ENCODE assay signal across 8 mouse cellular contexts in genomic region chr9:45589867-45590266, GRCm38 (mm10).
DNase-seq lines count a peak whose midpoint lies in the region; ATAC-seq lines count a peak whose summit lies in the region.

No protein-coding gene starts in this region.

- no peaks in the 10 kb centered on the region for H3K36me3 ChIP-seq in kidney, embryonic 16.5 days (ENCODE audit: insufficient read depth, low read length)

- no peak overlapping the region for H3K4me3 ChIP-seq in kidney, embryonic 16.5 days (ENCODE audit: low read length)

- ATAC-seq in kidney, embryonic 16.5 days (ENCODE audit: low FRiP score, low TSS enrichment): no peak
- no peak for ATAC-seq in megakaryocyte-erythroid progenitor cell, adult 5-6 weeks (replicated peaks; ENCODE audit: low FRiP score, low TSS enrichment, poor library complexity, severe bottlenecking)

- H3K27ac ChIP-seq in kidney, embryonic 16.5 days (ENCODE audit: low read length): no peak overlapping the region

- 71% methylated on average over 3 of the region's 3 CpGs for WGBS in kidney, embryonic 16.5 days

- H3K9me3 ChIP-seq in kidney, embryonic 16.5 days (ENCODE audit: low read length): no peaks in the 10 kb centered on the region

- H3K27me3 ChIP-seq in kidney, embryonic 16.5 days (ENCODE audit: insufficient read depth, low read length): no peaks in the 10 kb centered on the region

- no peak overlapping the region for H3K4me2 ChIP-seq in kidney, embryonic 16.5 days (replicated peaks; ENCODE audit: low read depth, low read length)

- peak; percentile 72 for DNase-seq in kidney, adult 18-20 months
- peak; percentile 20 for DNase-seq in CD4-positive helper T cell, adult 2 months (ENCODE audit: low read depth, low spot score)
- DNase-seq in MN1 (ENCODE audit: low spot score): peak; percentile 50
- peak; percentile 75 to 81 for DNase-seq in cerebellum, postnatal 10 days
- DNase-seq in hindlimb bud, embryonic 11.5 days (ENCODE audit: extremely low spot score, low read depth, low spot score): peak; percentile 35
- DNase-seq in mesoderm, embryonic 11.5 days (ENCODE audit: low read depth, low spot score): peak; percentile 73

- H3K4me1 ChIP-seq in kidney, embryonic 16.5 days (ENCODE audit: insufficient read depth, low read length): no peaks in the 10 kb centered on the region

- no peak overlapping the region for H3K9ac ChIP-seq in kidney, embryonic 16.5 days (replicated peaks; ENCODE audit: low read length)

Comparison
In these comparisons a context has a peak if more than half of its experiments do, and no peak if none do; other contexts are left out.
1. DNase-seq: peak in every context shown above with its lines; median percentile 78 in cerebellum, postnatal 10 days; 73 in mesoderm, embryonic 11.5 days; 72 in kidney, adult 18-20 months; 50 in MN1; 35 in hindlimb bud, embryonic 11.5 days; 20 in CD4-positive helper T cell, adult 2 months.